Mouse (Mus musculus): ENCODE data around the gene Gm21834. TPM values are rescaled to one million over a fixed set of nuclear protein-coding genes. Genes with fewer than 3 reads are reported as not detected.

Gm21834 gene
- polyA plus RNA-seq, 1 experiment from 2014 or later, result not detected

GRCm38 (mm10) chr17:57694791-57695190 is 47.2 kb downstream of the Gm21834 start:
- no peak overlapping the region for H3K4me3 ChIP-seq (ENCODE audit: low read depth, low read length)
- TF ChIP-seq EP300 (IDR thresholded peaks at IDR 0.05; ENCODE audit: low read depth) (no peak), CTCF (IDR thresholded peaks at IDR 0.05; ENCODE audit: low read depth) (no peak)
- no peaks in the 10 kb centered on the region for H3K4me1 ChIP-seq (ENCODE audit: insufficient read depth)
- H3K36me3 ChIP-seq (replicated peaks; ENCODE audit: insufficient read depth, low read length), result no peaks in the 10 kb centered on the region
- no peak overlapping the region for H3K4me2 ChIP-seq (ENCODE audit: low read depth, low read length)
- WGBS (ENCODE audit: insufficient replicate concordance), result 51% methylated on average over 3 of the region's 3 CpGs
- ATAC-seq (no peak), DNase-seq (no peak)
- no peaks in the 10 kb centered on the region for H3K27me3 ChIP-seq (ENCODE audit: insufficient read depth, low read length)
- H3K9me3 ChIP-seq (ENCODE audit: low read length), result peaks cover 4% of the 10 kb centered on the region; the same call in 1 of the 2 replicates
- H3K27ac ChIP-seq (ENCODE audit: low read depth), result no peak overlapping the region
- H3K9ac ChIP-seq (replicated peaks), result no peak overlapping the region

Other genes with a start within 250 kb of the Gm21834 start
- not detected in 2 replicates for gene Vmn2r120, start 196.7 kb downstream of the Gm21834 start, polyA plus RNA-seq (2015; fragmentation: Nextera tagmentation; extraction: Ambion mirVana)
- not detected in 2 replicates for gene Cntnap5c, start 27.4 kb upstream of the Gm21834 start, polyA plus RNA-seq (2015; fragmentation: Nextera tagmentation; extraction: Ambion mirVana)